Mouse (Mus musculus) forebrain, embryonic 14.5 days (tissue): ENCODE data around the gene Ppp1r3a. TPM values are rescaled to one million over a fixed set of nuclear protein-coding genes. Genes with fewer than 3 reads are reported as not detected.
"Not testable (repeated sequence)": the region's sequence is repeated elsewhere in the genome, so short reads cannot be mapped to it uniquely, and the experiment has no call there.

Experiments
- ATAC-seq: fragments of 200-750 bp; cut with Nextera tagmentation; 2 replicates; pipeline ENCODE4 v1.8.0; 2017; ENCODE audit warnings: mild to moderate bottlenecking, moderate library complexity
- DNase-seq: peaks from one replicate; pipeline ENCODE4 v3.0.0-alpha.2; 2015; ENCODE audit warnings: low spot score
- H3K27ac ChIP-seq: fragments of 300-500 bp; sonication (generic); 2 replicates; pipeline ENCODE4 v1.5.1; 2014; ENCODE audit warnings: low read depth, mild to moderate bottlenecking, control low read depth, low read length, moderate library complexity
- H3K27me3 ChIP-seq: fragments of 300-500 bp; sonication (generic); replicated peaks from 2 replicates; pipeline ENCODE4 v1.6.1; 2014; ENCODE audit warnings: low read length, control low read depth, mixed read lengths; ENCODE audit not compliant: control insufficient read depth, insufficient read depth
- H3K36me3 ChIP-seq: fragments of 300-500 bp; sonication (generic); 2 replicates; pipeline ENCODE4 v1.6.1; 2014; ENCODE audit warnings: low read length, control low read depth; ENCODE audit not compliant: control insufficient read depth, insufficient read depth
- H3K4me1 ChIP-seq: fragments of 300-500 bp; sonication (generic); 2 replicates; pipeline ENCODE4 v1.6.1; 2014; ENCODE audit warnings: antibody characterized with exemption, low read length, control low read depth; ENCODE audit not compliant: control insufficient read depth, insufficient read depth
- H3K4me2 ChIP-seq: fragments of 300-500 bp; sonication (generic); 2 replicates; pipeline ENCODE4 v1.6.1; 2014; ENCODE audit warnings: mild to moderate bottlenecking, control low read depth, low read length
- H3K4me3 ChIP-seq: fragments of 300-500 bp; sonication (generic); 2 replicates; pipeline ENCODE4 v1.5.1; 2014; ENCODE audit warnings: low read depth, low read length, control low read depth
- H3K9ac ChIP-seq: fragments of 300-500 bp; sonication (generic); 2 replicates; pipeline ENCODE4 v1.6.1; 2014; ENCODE audit warnings: mild to moderate bottlenecking, low read length, control low read depth, moderate library complexity
- H3K9me3 ChIP-seq: fragments of 300-500 bp; sonication (generic); replicated peaks from 2 replicates; pipeline ENCODE4 v1.6.1; 2016; ENCODE audit warnings: low read length, control low read depth, mixed read lengths; ENCODE audit not compliant: control insufficient read depth
- WGBS: fragments of 180-500 bp; shearing (Covaris S2); extraction: QIAGEN DNeasy Blood & Tissue Kit; methylation state at CpG from one replicate; pipeline ENCODE4 v1.1.7; 2014; 5-methylcytosine and 5-hydroxymethylcytosine counted together
- polyA plus RNA-seq: library from polyadenylated mRNA; unstranded; fragments of >200 nt; fragmentation: Nextera tagmentation; extraction: Ambion mirVana; gene quantifications from 2 replicates; pipeline ENCODE4 v1.2.1, GENCODE M21; 2014

Gene Ppp1r3a
- polyA plus RNA-seq, 1 experiment from 2014 or later, result not detected

DNA sequence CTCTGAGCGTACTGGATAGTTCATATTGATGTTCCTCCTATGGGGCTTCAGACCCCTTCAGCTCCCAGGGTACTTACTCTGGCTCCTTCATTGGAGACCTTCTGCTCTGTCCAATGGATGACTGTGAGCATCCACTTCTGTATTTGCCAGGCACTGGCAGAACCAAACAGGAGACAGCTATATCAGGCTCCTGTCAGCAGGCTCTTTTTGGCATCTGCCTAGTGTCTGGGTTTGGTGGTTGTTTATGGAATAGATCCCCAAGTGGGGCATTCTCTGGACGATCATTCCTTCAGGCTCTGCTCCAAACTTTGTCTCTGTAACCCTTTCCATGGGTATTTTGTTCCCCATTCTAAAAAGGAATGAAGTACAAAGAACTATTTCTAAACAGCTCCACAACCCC lies 87.4 kb downstream of the Ppp1r3a start:
- not testable (repeated sequence) for H3K4me2 ChIP-seq, ATAC-seq, H3K36me3 ChIP-seq, H3K27ac ChIP-seq, H3K27me3 ChIP-seq, H3K9me3 ChIP-seq, H3K4me3 ChIP-seq, H3K9ac ChIP-seq, H3K4me1 ChIP-seq, DNase-seq
- WGBS, result 93% methylated on average over 2 of the region's 2 CpGs

Other genes starting within 250 kb of the Ppp1r3a start
- gene Foxp2, start 146.1 kb upstream of the Ppp1r3a start, polyA plus RNA-seq, result 26.3 and 35.9 TPM in 2 replicates